Mouse (Mus musculus) bone marrow macrophage, adult 2 months (primary cell): ENCODE data around the gene Tbx1. TPM values are rescaled to one million over a fixed set of nuclear protein-coding genes. Genes with fewer than 3 reads are reported as not detected.

Experiments used
- H3K27ac ChIP-seq: 2 replicates; pipeline ENCODE4 v1.5.1; 2012; ENCODE audit warnings: low read depth, low read length; ENCODE audit not compliant: insufficient read depth
- H3K4me1 ChIP-seq: 2 replicates; pipeline ENCODE4 v1.6.1; 2012; ENCODE audit warnings: low read length; ENCODE audit not compliant: control insufficient read depth, insufficient read depth
- H3K4me3 ChIP-seq: 2 replicates; pipeline ENCODE4 v1.5.1; 2012; ENCODE audit warnings: mild to moderate bottlenecking, low read length, moderate library complexity; ENCODE audit not compliant: insufficient read depth
- CTCF ChIP-seq: IDR thresholded peaks from 2 replicates; pipeline ENCODE4 v1.5.1; 2012; ENCODE audit warnings: low read depth, mild to moderate bottlenecking, low read length, moderate library complexity
- POLR2A ChIP-seq: IDR thresholded peaks from 2 replicates; pipeline ENCODE4 v1.6.1; 2012; ENCODE audit warnings: mild to moderate bottlenecking, low read depth, low read length, borderline replicate concordance
- polyA plus RNA-seq: library from polyadenylated mRNA; stranded (reverse); fragments of >200 nt; gene quantifications from 2 replicates; pipeline ENCODE4 v1.2.4, GENCODE M21; 2012; ENCODE audit not compliant: missing spikeins, insufficient read depth, insufficient read length

Tbx1 gene
- polyA plus RNA-seq, 1 experiment = not detected

GRCm38 (mm10) chr16:18581623-18582205 is 8.8 kb downstream of the Tbx1 start:
- H3K4me3 ChIP-seq = peak overlapping the region; percentile 48
- no peaks in the 10 kb centered on the region for H3K4me1 ChIP-seq
- H3K27ac ChIP-seq = no peak overlapping the region
- TF ChIP-seq CTCF = no peak

- no peak overlapping the region for H3K27ac ChIP-seq
- TF ChIP-seq POLR2A (no peak), CTCF (no peak)
- peak overlapping the region; percentile 48 for H3K4me3 ChIP-seq
- H3K4me1 ChIP-seq = no peaks in the 10 kb centered on the region
Measured at GRCm38 (mm10) chr16:18581050-18581622, 9.3 kb downstream of the Tbx1 start.

- no peaks in the 10 kb centered on the region for H3K4me1 ChIP-seq
- no peak overlapping the region for H3K4me3 ChIP-seq
- H3K27ac ChIP-seq = no peak overlapping the region
- no peak for TF ChIP-seq CTCF
- no peak for TF ChIP-seq POLR2A
Measured at GRCm38 (mm10) chr16:18580389-18580788, 10.1 kb downstream of the Tbx1 start.

GRCm38 (mm10) chr16:18577599-18578160 is 12.8 kb downstream of the Tbx1 start:
- no peak for TF ChIP-seq CTCF
- no peak for TF ChIP-seq POLR2A
- H3K4me1 ChIP-seq = no peaks in the 10 kb centered on the region
- no peak overlapping the region for H3K4me3 ChIP-seq
- H3K27ac ChIP-seq = no peak overlapping the region

- H3K4me1 ChIP-seq = no peaks in the 10 kb centered on the region
- TF ChIP-seq POLR2A = no peak
- no peak for TF ChIP-seq CTCF
- H3K4me3 ChIP-seq = no peak overlapping the region
- H3K27ac ChIP-seq = no peak overlapping the region
Measured at GRCm38 (mm10) chr16:18577071-18577470, 13.4 kb downstream of the Tbx1 start.

- TF ChIP-seq CTCF = no peak
- TF ChIP-seq POLR2A = no peak
- Histone ChIP-seq H3K4me3 (no peak overlapping the region), H3K27ac (no peak overlapping the region), H3K4me1 (no peaks in the 10 kb centered on the region)
Measured at GRCm38 (mm10) chr16:18574196-18574595, 16.3 kb downstream of the Tbx1 start.

GRCm38 (mm10) chr16:18568599-18568998 is 21.9 kb downstream of the Tbx1 start:
- H3K4me1 ChIP-seq = no peaks in the 10 kb centered on the region
- no peak for TF ChIP-seq CTCF
- TF ChIP-seq POLR2A = no peak

GRCm38 (mm10) chr16:18564472-18564871 is 26.0 kb downstream of the Tbx1 start:
- no peak overlapping the region for H3K27ac ChIP-seq
- no peaks in the 10 kb centered on the region for H3K4me1 ChIP-seq
- H3K4me3 ChIP-seq = no peak overlapping the region
- no peak for TF ChIP-seq CTCF
- TF ChIP-seq POLR2A = no peak

More at GRCm38 (mm10) chr16:18568599-18568998, 21.9 kb downstream of the Tbx1 start:
- Histone ChIP-seq H3K27ac (no peak overlapping the region), H3K4me3 (no peak overlapping the region)

GRCm38 (mm10) chr16:18556461-18556860 is 34.0 kb downstream of the Tbx1 start:
- H3K27ac ChIP-seq = no peak overlapping the region
- no peaks in the 10 kb centered on the region for H3K4me1 ChIP-seq
- TF ChIP-seq CTCF (no peak), POLR2A (no peak)
- H3K4me3 ChIP-seq = no peak overlapping the region

- no peak for TF ChIP-seq POLR2A
- no peak for TF ChIP-seq CTCF
- H3K4me1 ChIP-seq = no peaks in the 10 kb centered on the region
- no peak overlapping the region for H3K4me3 ChIP-seq
- H3K27ac ChIP-seq = no peak overlapping the region
Measured at GRCm38 (mm10) chr16:18555235-18555935, 35.1 kb downstream of the Tbx1 start.
